Mouse (Mus musculus) MEL (cell line): ENCODE results near the gene Ptpro. TPM values are rescaled to one million over a fixed set of nuclear protein-coding genes. Genes with fewer than 3 reads are reported as not detected.
"Not testable (repeated sequence)": the region's sequence is repeated elsewhere in the genome, so short reads cannot be mapped to it uniquely, and the experiment has no call there.

Source experiments
- DNase-seq: peaks from one replicate; pipeline ENCODE4 v3.0.0; 2011; ENCODE audit warnings: low read depth, low spot score
- H3K27ac ChIP-seq: 2 replicates; pipeline ENCODE4 v1.5.1; 2012; ENCODE audit warnings: low read depth, mild to moderate bottlenecking, control low read depth, low read length, moderate library complexity; ENCODE audit not compliant: control insufficient read depth
- H3K27me3 ChIP-seq, 2 experiments: fragments of 150-350 bp in 1 of 2; sonication (generic) in 1 of 2; 2 replicates each; pipeline ENCODE4 v1.6.1; 2012; ENCODE audit warnings: low read length in 2 of 2, mild to moderate bottlenecking in 2 of 2, improper control_type of control experiment in 1 of 2, moderate library complexity in 1 of 2; ENCODE audit not compliant: insufficient read depth in 2 of 2, control insufficient read depth in 1 of 2
- H3K36me3 ChIP-seq, 2 experiments: 2 replicates each; pipeline ENCODE4 v1.6.1; 2012 to 2014; ENCODE audit warnings: low read length in 2 of 2, improper control_type of control experiment in 1 of 2, inconsistent platforms in 1 of 2, mild to moderate bottlenecking in 1 of 2; ENCODE audit not compliant: insufficient read depth in 2 of 2, control insufficient read depth in 1 of 2
- H3K4me1 ChIP-seq, 2 experiments: fragments of 150-350 bp in 1 of 2; sonication (generic) in 1 of 2; 2 replicates each; pipeline ENCODE4 v1.6.1; 2012; ENCODE audit warnings: low read length in 2 of 2, improper control_type of control experiment in 1 of 2, mild to moderate bottlenecking in 1 of 2; ENCODE audit not compliant: insufficient read depth in 2 of 2, control insufficient read depth in 1 of 2
- H3K4me3 ChIP-seq, 2 experiments: fragments of 150-350 bp in 1 of 2; sonication (generic) in 1 of 2; 2 replicates each; pipeline ENCODE4 v1.5.1; 2012; ENCODE audit warnings: low read depth in 2 of 2, low read length in 2 of 2, mild to moderate bottlenecking in 2 of 2, moderate library complexity in 2 of 2, control low read depth in 1 of 2, improper control_type of control experiment in 1 of 2; ENCODE audit not compliant: control insufficient read depth in 1 of 2, insufficient read depth in 1 of 2
- H3K79me2 ChIP-seq: 2 replicates; pipeline ENCODE4 v1.6.1; 2012; ENCODE audit warnings: mild to moderate bottlenecking, low read length, moderate library complexity; ENCODE audit not compliant: control insufficient read depth, poor library complexity, insufficient read depth
- H3K9ac ChIP-seq: 2 replicates; pipeline ENCODE4 v1.6.1; 2012; ENCODE audit warnings: low read depth, mild to moderate bottlenecking, control low read depth, low read length, moderate library complexity; ENCODE audit not compliant: control insufficient read depth, poor library complexity, severe bottlenecking
- H3K9me3 ChIP-seq: fragments of 150-350 bp; sonication (generic); replicated peaks from 2 replicates; pipeline ENCODE4 v1.6.1; 2012; ENCODE audit warnings: mild to moderate bottlenecking, low read length, improper control_type of control experiment, moderate library complexity; ENCODE audit not compliant: insufficient read depth
- CHD2 ChIP-seq: IDR thresholded peaks from 2 replicates; pipeline ENCODE4 v1.6.1; 2011; ENCODE audit warnings: low read length, improper control_type of control experiment
- CTCF ChIP-seq, 3 experiments: IDR thresholded peaks in 2 of 3; conservative IDR thresholded peaks in 1 of 3; 2 replicates each; pipeline ENCODE4 v1.5.1; 2011 to 2012; ENCODE audit warnings: low read length in 3 of 3, low read depth in 2 of 3, mild to moderate bottlenecking in 2 of 3, improper control_type of control experiment in 1 of 3, inconsistent platforms in 1 of 3, mixed read lengths in 1 of 3, moderate library complexity in 1 of 3; ENCODE audit not compliant: control insufficient read depth in 1 of 3, insufficient read depth in 1 of 3, poor library complexity in 1 of 3, severe bottlenecking in 1 of 3
- E2F4 ChIP-seq: IDR thresholded peaks from 2 replicates; pipeline ENCODE4 v1.6.1; 2011; ENCODE audit warnings: low read depth, low read length, improper control_type of control experiment, borderline replicate concordance
- EP300 ChIP-seq, 2 experiments: IDR thresholded peaks; 2 replicates each; pipeline ENCODE4 v1.6.1; 2011; ENCODE audit warnings: improper control_type of control experiment in 2 of 2, low read length in 2 of 2, low read depth in 1 of 2, mild to moderate bottlenecking in 1 of 2
- GABPA ChIP-seq: IDR thresholded peaks from 2 replicates; pipeline ENCODE4 v1.6.1; 2012; ENCODE audit warnings: low read depth, mild to moderate bottlenecking, inconsistent platforms, low read length, improper control_type of control experiment, moderate library complexity
- GATA1 ChIP-seq: IDR thresholded peaks from 2 replicates; pipeline ENCODE4 v1.6.1; 2011; ENCODE audit warnings: low read depth, low read length, improper control_type of control experiment
- MAZ ChIP-seq: IDR thresholded peaks from 2 replicates; pipeline ENCODE4 v1.6.1; 2012; ENCODE audit warnings: low read depth, mild to moderate bottlenecking, inconsistent platforms, low read length, improper control_type of control experiment
- MYB ChIP-seq: IDR thresholded peaks from 2 replicates; pipeline ENCODE4 v1.6.1; 2011; ENCODE audit warnings: mild to moderate bottlenecking, low read depth, low read length, improper control_type of control experiment
- MYC ChIP-seq: IDR thresholded peaks from 2 replicates; pipeline ENCODE4 v1.6.1; 2011; ENCODE audit warnings: low read depth, mild to moderate bottlenecking, low read length, improper control_type of control experiment, moderate library complexity
- NRF1 ChIP-seq: IDR thresholded peaks from 2 replicates; pipeline ENCODE4 v1.6.1; 2014; ENCODE audit warnings: low read depth, mild to moderate bottlenecking, inconsistent platforms, low read length, improper control_type of control experiment, moderate library complexity; ENCODE audit not compliant: poor library complexity, insufficient read depth, severe bottlenecking
- POLR2AphosphoS5 ChIP-seq: IDR thresholded peaks from 2 replicates; pipeline ENCODE4 v1.6.1; 2012; ENCODE audit warnings: low read depth, borderline replicate concordance, mild to moderate bottlenecking, inconsistent platforms, low read length, moderate library complexity, mixed read lengths
- RAD21 ChIP-seq: IDR thresholded peaks from 2 replicates; pipeline ENCODE4 v1.6.1; 2011; ENCODE audit warnings: mild to moderate bottlenecking, low read depth, low read length, improper control_type of control experiment
- SIN3A ChIP-seq: IDR thresholded peaks from 2 replicates; pipeline ENCODE4 v1.6.1; 2012; ENCODE audit warnings: low read length, improper control_type of control experiment, inconsistent platforms
- SMC3 ChIP-seq: IDR thresholded peaks from 2 replicates; pipeline ENCODE4 v1.6.1; 2011; ENCODE audit warnings: low read depth, low read length, improper control_type of control experiment
- TBP ChIP-seq: IDR thresholded peaks from 2 replicates; pipeline ENCODE4 v1.8.0; 2011; ENCODE audit warnings: low read depth, low read length, improper control_type of control experiment
- ZMIZ1 ChIP-seq: IDR thresholded peaks from 2 replicates; pipeline ENCODE4 v1.6.1; 2012; ENCODE audit warnings: low read depth, mild to moderate bottlenecking, inconsistent platforms, low read length, improper control_type of control experiment, moderate library complexity
- ZNF384 ChIP-seq: IDR thresholded peaks from 2 replicates; pipeline ENCODE4 v1.6.1; 2012; ENCODE audit warnings: low read depth, mild to moderate bottlenecking, inconsistent platforms, low read length, improper control_type of control experiment
- polyA plus RNA-seq, 2 experiments: library from polyadenylated mRNA; stranded (reverse) in 1 of 2; unstranded in 1 of 2; fragments of >175 nt in 1 of 2; fragments of >200 nt in 1 of 2; gene quantifications; 2 replicates each; pipeline versions ENCODE4 v1.2.1 to v1.2.4; 2012; ENCODE audit warnings: low replicate concordance in 2 of 2, low read depth in 1 of 2; ENCODE audit not compliant: insufficient read length in 2 of 2, insufficient read depth in 1 of 2, missing spikeins in 1 of 2
- total RNA-seq: library from RNA; depleted of rRNA; stranded (reverse); fragments of 300-350 nt; gene quantifications from 2 replicates; pipeline ENCODE4 v1.2.3, GENCODE M21; 2012

Gene Ptpro
- total and polyA plus RNA-seq, 3 experiments: not detected

- H3K79me2 ChIP-seq: no peaks in the 10 kb centered on the region
- no peaks in the 10 kb centered on the region for H3K9me3 ChIP-seq
- H3K36me3 ChIP-seq: no peaks in the 10 kb centered on the region
- no peak overlapping the region for H3K4me3 ChIP-seq
- no peaks in the 10 kb centered on the region for H3K27me3 ChIP-seq
- TF ChIP-seq NRF1 (no peak), SIN3A (no peak), TBP (no peak), CTCF (IDR thresholded peaks at IDR 0.05 in 2 of 3, conservative IDR thresholded peaks at IDR 0.05 in 1 of 3; ENCODE audit: control insufficient read depth in 1 of 3, insufficient read depth in 1 of 3, low read depth in 2 of 3, low read length in 3 of 3, poor library complexity in 1 of 3, severe bottlenecking in 1 of 3) (no peak), GATA1 (no peak), MYB (no peak), MAZ (no peak)
- H3K4me1 ChIP-seq: no peaks in the 10 kb centered on the region
- H3K27ac ChIP-seq: no peak overlapping the region
- H3K9ac ChIP-seq: no peak overlapping the region
- no peak for DNase-seq
Measured at GRCm38 (mm10) chr6:137443089-137443488, 191.0 kb downstream of the Ptpro start.

DNA sequence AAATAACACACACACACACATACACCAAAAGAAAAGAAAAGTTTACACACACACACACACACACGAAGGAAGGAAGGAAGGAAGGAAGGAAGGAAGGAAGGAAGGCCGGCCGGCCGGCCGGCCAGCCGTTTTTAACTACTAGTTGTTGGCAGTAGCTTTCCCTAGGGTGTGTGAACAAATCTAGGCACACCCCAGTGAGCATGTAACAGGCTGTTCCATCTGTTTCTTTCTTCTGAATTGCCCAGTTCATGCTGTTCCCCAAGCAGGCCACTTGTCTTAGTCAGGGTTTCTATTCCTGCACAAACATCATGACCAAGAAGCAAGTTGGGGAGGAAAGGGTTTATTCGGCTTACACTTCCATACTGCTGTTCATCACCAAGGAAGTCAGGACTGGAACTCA lies 194.0 kb downstream of the Ptpro start:
- H3K4me3 ChIP-seq, H3K9ac ChIP-seq, DNase-seq, H3K4me1 ChIP-seq, H3K36me3 ChIP-seq, H3K27me3 ChIP-seq, H3K9me3 ChIP-seq, H3K79me2 ChIP-seq, H3K27ac ChIP-seq: not testable (repeated sequence)

- no peak for TF ChIP-seq GABPA
- no peak for TF ChIP-seq EP300 (IDR thresholded peaks at IDR 0.05; ENCODE audit: low read depth in 1 of 2, low read length in 2 of 2)
- no peak for TF ChIP-seq SIN3A
- peak; percentile 69 for TF ChIP-seq RAD21
- TF ChIP-seq CHD2: no peak
- no peak for TF ChIP-seq E2F4
- TF ChIP-seq CTCF (IDR thresholded peaks at IDR 0.05 in 2 of 3, conservative IDR thresholded peaks at IDR 0.05 in 1 of 3; ENCODE audit: control insufficient read depth in 1 of 3, insufficient read depth in 1 of 3, low read depth in 2 of 3, low read length in 3 of 3, poor library complexity in 1 of 3, severe bottlenecking in 1 of 3): peak; percentile 15 to 64 (median 54); a peak in 4 of 6 replicates
- no peak for TF ChIP-seq ZMIZ1
- TF ChIP-seq MYC: no peak
- TF ChIP-seq SMC3: peak; percentile 62
- TF ChIP-seq ZNF384: no peak
- TF ChIP-seq POLR2AphosphoS5: no peak
- Histone ChIP-seq H3K27me3 (no peaks in the 10 kb centered on the region), H3K9ac (no peak overlapping the region), H3K27ac (no peak overlapping the region), H3K79me2 (no peaks in the 10 kb centered on the region), H3K4me3 (no peak overlapping the region), H3K36me3 (no peaks in the 10 kb centered on the region), H3K9me3 (no peaks in the 10 kb centered on the region), H3K4me1 (no peaks in the 10 kb centered on the region)
- peak; percentile 32 for DNase-seq
Measured at GRCm38 (mm10) chr6:137455537-137456041, 203.5 kb downstream of the Ptpro start.
